Mouse (Mus musculus): ENCODE results near the gene Gm20388. TPM values are rescaled to one million over a fixed set of nuclear protein-coding genes. Genes with fewer than 3 reads are reported as not detected.
A peak's percentile ranks its signal among the peaks of the same experiment; 100 is the strongest.

Gm20388 gene
- polyA plus RNA-seq, 1 experiment from 2014 or later: not detected

GRCm38 (mm10) chr8:120426105-120426504 is 515.5 kb downstream of the Gm20388 start:
- Histone ChIP-seq H3K9ac (ENCODE audit: low read length) (no peak overlapping the region), H3K9me3 (ENCODE audit: control insufficient read depth, low read length) (no peaks in the 10 kb centered on the region), H3K4me1 (ENCODE audit: control insufficient read depth in 2 of 2, insufficient read depth in 2 of 2, low read length in 2 of 2) (peaks cover 46 to 53% of the 10 kb centered on the region in 2 experiments), H3K27ac (replicated peaks in 1 of 2; ENCODE audit: control insufficient read depth in 1 of 2, insufficient read depth in 1 of 2, low read depth in 2 of 2, low read length in 2 of 2) (peak overlapping the region; percentile 4 to 66; a peak in 2 of 4 replicates), H3K4me3 (ENCODE audit: control insufficient read depth in 1 of 2, insufficient read depth in 1 of 2, low read depth in 1 of 2, low read length in 2 of 2) (no peak overlapping the region), H3K27me3 (ENCODE audit: control insufficient read depth, insufficient read depth, low read length) (no peaks in the 10 kb centered on the region), H3K4me2 (ENCODE audit: low read length) (0 out of 2 replicates have a peak overlapping the region, but pooled peaks have one; percentile 4), H3K36me3 (ENCODE audit: control insufficient read depth, insufficient read depth, low read length) (no peaks in the 10 kb centered on the region)
- 42% methylated on average over 1 of the region's 1 CpGs for WGBS
- no peak for ATAC-seq (ENCODE audit: insufficient number of reproducible peaks, insufficient read depth, low FRiP score, low read depth)

GRCm38 (mm10) chr8:120426622-120427385 is 516.2 kb downstream of the Gm20388 start:
- peak overlapping the region; percentile 3 to 25; a peak in 1 of 4 replicates for H3K27ac ChIP-seq (replicated peaks in 1 of 2; ENCODE audit: control insufficient read depth in 1 of 2, insufficient read depth in 1 of 2, low read depth in 2 of 2, low read length in 2 of 2)
- ATAC-seq (ENCODE audit: insufficient number of reproducible peaks, insufficient read depth, low FRiP score, low read depth): no peak
- H3K9ac ChIP-seq (ENCODE audit: low read length): 0 out of 2 replicates have a peak overlapping the region, but pooled peaks have one; percentile 21
- H3K4me2 ChIP-seq (ENCODE audit: low read length): no peak overlapping the region
- no peak overlapping the region for H3K4me3 ChIP-seq (ENCODE audit: control insufficient read depth in 1 of 2, insufficient read depth in 1 of 2, low read depth in 1 of 2, low read length in 2 of 2)
- no peaks in the 10 kb centered on the region for H3K9me3 ChIP-seq (ENCODE audit: control insufficient read depth, low read length)
- H3K27me3 ChIP-seq (ENCODE audit: control insufficient read depth, insufficient read depth, low read length): no peaks in the 10 kb centered on the region
- WGBS: 54% methylated on average over 20 of the region's 20 CpGs
- H3K4me1 ChIP-seq (ENCODE audit: control insufficient read depth in 2 of 2, insufficient read depth in 2 of 2, low read length in 2 of 2): peaks cover 40 to 46% of the 10 kb centered on the region in 2 experiments
- H3K36me3 ChIP-seq (ENCODE audit: control insufficient read depth, insufficient read depth, low read length): no peaks in the 10 kb centered on the region

DNA sequence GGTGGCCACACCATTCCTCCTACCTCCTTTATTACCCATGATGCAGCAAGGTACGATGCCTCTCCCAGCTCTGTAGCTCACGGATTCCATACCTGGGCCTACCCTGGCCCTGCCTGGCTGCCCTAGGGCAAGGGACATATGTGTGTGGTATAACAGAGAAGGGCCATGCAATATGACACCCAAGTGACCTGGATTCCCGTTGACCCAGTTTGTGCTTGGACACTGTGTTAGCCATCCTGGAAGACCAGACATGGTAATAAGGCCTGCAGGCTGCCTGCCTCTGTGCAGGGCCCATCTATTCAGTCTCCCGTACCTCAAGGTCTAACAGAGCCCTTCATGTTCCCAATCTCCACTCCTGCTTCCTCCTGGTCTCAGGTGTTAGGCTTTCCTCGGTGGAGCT is 517.9 kb downstream of the Gm20388 start:
- no peak overlapping the region for H3K27ac ChIP-seq (replicated peaks in 1 of 2; ENCODE audit: control insufficient read depth in 1 of 2, insufficient read depth in 1 of 2, low read depth in 2 of 2, low read length in 2 of 2)
- peaks cover 1% of the 10 kb centered on the region; the same call in 1 of the 2 replicates for H3K9me3 ChIP-seq (ENCODE audit: control insufficient read depth, low read length)
- H3K27me3 ChIP-seq (ENCODE audit: control insufficient read depth, insufficient read depth, low read length): no peaks in the 10 kb centered on the region
- WGBS: 82% methylated on average over 5 of the region's 5 CpGs
- H3K9ac ChIP-seq (ENCODE audit: low read length): no peak overlapping the region
- H3K4me3 ChIP-seq (ENCODE audit: control insufficient read depth in 1 of 2, insufficient read depth in 1 of 2, low read depth in 1 of 2, low read length in 2 of 2): no peak overlapping the region
- H3K4me2 ChIP-seq (ENCODE audit: low read length): no peak overlapping the region
- H3K36me3 ChIP-seq (ENCODE audit: control insufficient read depth, insufficient read depth, low read length): no peaks in the 10 kb centered on the region
- peaks cover 31 to 37% of the 10 kb centered on the region in 2 experiments for H3K4me1 ChIP-seq (ENCODE audit: control insufficient read depth in 2 of 2, insufficient read depth in 2 of 2, low read length in 2 of 2)
- no peak for ATAC-seq (ENCODE audit: insufficient number of reproducible peaks, insufficient read depth, low FRiP score, low read depth)

- Histone ChIP-seq H3K27me3 (ENCODE audit: control insufficient read depth, insufficient read depth, low read length) (no peaks in the 10 kb centered on the region), H3K4me3 (ENCODE audit: control insufficient read depth in 1 of 2, insufficient read depth in 1 of 2, low read depth in 1 of 2, low read length in 2 of 2) (no peak overlapping the region), H3K9ac (ENCODE audit: low read length) (no peak overlapping the region), H3K27ac (replicated peaks in 1 of 2; ENCODE audit: control insufficient read depth in 1 of 2, insufficient read depth in 1 of 2, low read depth in 2 of 2, low read length in 2 of 2) (no peak overlapping the region), H3K4me1 (ENCODE audit: control insufficient read depth in 2 of 2, insufficient read depth in 2 of 2, low read length in 2 of 2) (peaks cover 29 to 32% of the 10 kb centered on the region in 2 experiments), H3K4me2 (ENCODE audit: low read length) (no peak overlapping the region), H3K36me3 (ENCODE audit: control insufficient read depth, insufficient read depth, low read length) (no peaks in the 10 kb centered on the region), H3K9me3 (ENCODE audit: control insufficient read depth, low read length) (peaks cover 6% of the 10 kb centered on the region)
- WGBS: 88% methylated on average over 1 of the region's 1 CpGs
- ATAC-seq (ENCODE audit: insufficient number of reproducible peaks, insufficient read depth, low FRiP score, low read depth): no peak
These were observed 518.5 kb downstream of the Gm20388 start for GRCm38 (mm10) chr8:120429116-120429515.

DNA sequence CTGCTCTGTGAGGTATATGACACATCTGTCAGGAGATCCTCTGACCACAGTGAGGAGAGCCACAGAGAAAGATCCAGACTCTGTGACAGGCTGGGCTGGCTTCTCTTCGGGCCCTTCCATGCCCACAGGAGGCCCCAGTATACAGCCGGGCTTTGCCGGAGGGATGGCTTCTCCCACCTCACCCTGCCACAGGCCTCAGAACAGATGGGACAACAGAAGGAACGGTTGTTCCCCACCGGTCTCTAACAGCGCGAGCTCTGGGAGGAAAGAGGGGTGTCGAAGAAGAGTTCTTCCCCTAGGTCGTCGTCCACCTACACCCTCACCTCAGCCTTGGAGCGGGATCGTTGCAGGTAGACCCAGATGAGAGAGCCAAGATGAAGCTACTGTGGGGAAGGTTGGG is 520.4 kb downstream of the Gm20388 start:
- WGBS: 86% methylated on average over 12 of the region's 12 CpGs
- Histone ChIP-seq H3K4me2 (ENCODE audit: low read length) (no peak overlapping the region), H3K36me3 (ENCODE audit: control insufficient read depth, insufficient read depth, low read length) (no peaks in the 10 kb centered on the region), H3K4me3 (ENCODE audit: control insufficient read depth in 1 of 2, insufficient read depth in 1 of 2, low read depth in 1 of 2, low read length in 2 of 2) (no peak overlapping the region), H3K27me3 (ENCODE audit: control insufficient read depth, insufficient read depth, low read length) (no peaks in the 10 kb centered on the region), H3K9me3 (ENCODE audit: control insufficient read depth, low read length) (peaks cover 6% of the 10 kb centered on the region), H3K27ac (replicated peaks in 1 of 2; ENCODE audit: control insufficient read depth in 1 of 2, insufficient read depth in 1 of 2, low read depth in 2 of 2, low read length in 2 of 2) (no peak overlapping the region), H3K9ac (ENCODE audit: low read length) (no peak overlapping the region), H3K4me1 (ENCODE audit: control insufficient read depth in 2 of 2, insufficient read depth in 2 of 2, low read length in 2 of 2) (peaks cover 14% of the 10 kb centered on the region in 2 experiments; a peak in 3 of 4 replicates)
- ATAC-seq (ENCODE audit: insufficient number of reproducible peaks, insufficient read depth, low FRiP score, low read depth): no peak

GRCm38 (mm10) chr8:120432438-120432837 is 521.8 kb downstream of the Gm20388 start:
- Histone ChIP-seq H3K27ac (replicated peaks in 1 of 2; ENCODE audit: control insufficient read depth in 1 of 2, insufficient read depth in 1 of 2, low read depth in 2 of 2, low read length in 2 of 2) (no peak overlapping the region), H3K27me3 (ENCODE audit: control insufficient read depth, insufficient read depth, low read length) (no peaks in the 10 kb centered on the region), H3K9ac (ENCODE audit: low read length) (no peak overlapping the region), H3K4me3 (ENCODE audit: control insufficient read depth in 1 of 2, insufficient read depth in 1 of 2, low read depth in 1 of 2, low read length in 2 of 2) (no peak overlapping the region), H3K36me3 (ENCODE audit: control insufficient read depth, insufficient read depth, low read length) (no peaks in the 10 kb centered on the region), H3K4me2 (ENCODE audit: low read length) (no peak overlapping the region), H3K4me1 (ENCODE audit: control insufficient read depth in 2 of 2, insufficient read depth in 2 of 2, low read length in 2 of 2) (peaks cover under 1 to 8% of the 10 kb centered on the region in 2 experiments; a peak in 3 of 4 replicates), H3K9me3 (ENCODE audit: control insufficient read depth, low read length) (peaks cover 6% of the 10 kb centered on the region)
- no peak for ATAC-seq (ENCODE audit: insufficient number of reproducible peaks, insufficient read depth, low FRiP score, low read depth)
- WGBS: 70% methylated on average over 7 of the region's 7 CpGs

DNA sequence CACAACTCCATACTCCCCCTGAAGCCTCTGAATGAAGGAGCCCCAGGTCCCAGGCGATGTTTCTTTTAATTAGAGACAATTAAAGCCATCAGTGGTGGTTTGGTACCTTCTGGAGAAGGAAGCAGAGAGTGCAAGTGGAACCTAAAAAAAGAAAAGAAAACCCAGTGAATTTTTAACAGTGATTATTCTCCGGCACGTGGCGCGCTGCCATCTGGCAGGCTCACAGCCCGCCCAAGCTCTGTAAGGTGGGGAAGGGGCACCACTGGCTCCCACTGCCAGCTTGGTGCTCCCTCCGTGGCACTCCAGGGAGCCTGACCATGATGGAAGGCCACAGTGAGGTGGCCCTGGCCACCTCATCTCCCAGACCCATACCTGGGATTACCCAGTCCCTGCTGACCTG is 522.5 kb downstream of the Gm20388 start:
- no peak overlapping the region for H3K27ac ChIP-seq (replicated peaks in 1 of 2; ENCODE audit: control insufficient read depth in 1 of 2, insufficient read depth in 1 of 2, low read depth in 2 of 2, low read length in 2 of 2)
- H3K9ac ChIP-seq (ENCODE audit: low read length): no peak overlapping the region
- no peaks in the 10 kb centered on the region for H3K27me3 ChIP-seq (ENCODE audit: control insufficient read depth, insufficient read depth, low read length)
- no peak overlapping the region for H3K4me3 ChIP-seq (ENCODE audit: control insufficient read depth in 1 of 2, insufficient read depth in 1 of 2, low read depth in 1 of 2, low read length in 2 of 2)
- H3K9me3 ChIP-seq (ENCODE audit: control insufficient read depth, low read length): peaks cover 6% of the 10 kb centered on the region
- WGBS: 90% methylated on average over 7 of the region's 7 CpGs
- H3K4me2 ChIP-seq (ENCODE audit: low read length): no peak overlapping the region
- ATAC-seq (ENCODE audit: insufficient number of reproducible peaks, insufficient read depth, low FRiP score, low read depth): no peak
- no peaks in the 10 kb centered on the region for H3K36me3 ChIP-seq (ENCODE audit: control insufficient read depth, insufficient read depth, low read length)
- peaks cover 0 to 7% of the 10 kb centered on the region in 2 experiments; a peak in 3 of 4 replicates for H3K4me1 ChIP-seq (ENCODE audit: control insufficient read depth in 2 of 2, insufficient read depth in 2 of 2, low read length in 2 of 2)

Data from heart, embryonic 14.5 days (tissue).